In the genomic region with DNA sequence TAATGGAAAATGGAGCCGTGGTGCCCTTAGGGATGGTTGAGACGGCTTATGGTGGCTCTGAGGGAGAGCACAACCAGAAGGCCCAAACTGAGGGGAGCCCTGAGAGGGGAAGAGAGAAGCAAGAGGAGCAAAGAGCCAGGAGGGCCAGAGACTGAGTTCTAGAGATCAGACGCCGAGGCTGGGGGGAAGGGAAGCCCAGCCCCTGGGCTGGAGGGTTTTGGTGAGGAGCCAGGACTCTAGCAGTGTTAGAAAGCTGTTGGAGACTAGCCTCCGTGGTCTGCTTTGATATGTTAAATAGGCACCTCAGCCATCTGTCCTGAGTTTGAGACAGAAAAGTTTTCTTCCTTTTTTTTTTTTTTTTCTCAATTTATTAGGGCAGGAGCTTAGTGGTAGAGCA, we compare ENCODE assay signal across 8 mouse cellular contexts. TPM values are rescaled to one million over a fixed set of nuclear protein-coding genes. Genes with fewer than 3 reads are reported as not detected.
DNase-seq lines count a peak whose midpoint lies in the region; ATAC-seq and TF ChIP-seq lines count a peak whose summit lies in the region.

No protein-coding gene starts in this region.

- H3K9ac ChIP-seq in ES-Bruce4 (ENCODE audit: low read depth, poor library complexity, severe bottlenecking), result peak overlapping the region; percentile 77
- H3K9ac ChIP-seq in embryonic facial prominence, embryonic 15.5 days, result peak overlapping the region; percentile 18; the same call in 1 of the 2 replicates
- H3K9ac ChIP-seq in intestine, embryonic 14.5 days (ENCODE audit: low read length), result peak overlapping the region; percentile 99
- peak overlapping the region; percentile 52 for H3K9ac ChIP-seq in liver, embryonic 13.5 days
- peak overlapping the region; percentile 98; the same call in 1 of the 2 replicates for H3K9ac ChIP-seq in neural tube, embryonic 12.5 days

- TF ChIP-seq POLR2A in ES-Bruce4 (IDR thresholded peaks at IDR 0.05; ENCODE audit: insufficient read depth, low read length), result no peak

- no peak for ATAC-seq in embryonic facial prominence, embryonic 15.5 days (ENCODE audit: insufficient number of reproducible peaks, low FRiP score, low TSS enrichment, low read depth)
- ATAC-seq in intestine, embryonic 14.5 days (replicated peaks; ENCODE audit: low FRiP score, low TSS enrichment, low read depth), result no peak
- ATAC-seq in liver, embryonic 13.5 days (ENCODE audit: low read depth), result no peak
- ATAC-seq in neural tube, embryonic 12.5 days (ENCODE audit: low FRiP score, low read depth), result 0 out of 2 replicates have a peak, but pooled peaks have one; percentile 21

- 6% methylated on average over 5 of the region's 5 CpGs for WGBS in embryonic facial prominence, embryonic 15.5 days
- 6% methylated on average over 5 of the region's 5 CpGs for WGBS in intestine, embryonic 14.5 days
- 21% methylated on average over 5 of the region's 5 CpGs for WGBS in liver, embryonic 13.5 days (ENCODE audit: insufficient replicate concordance)
- 4% methylated on average over 5 of the region's 5 CpGs for WGBS in neural tube, embryonic 12.5 days

- peaks cover 3% of the 10 kb centered on the region for H3K4me1 ChIP-seq in ES-Bruce4 (ENCODE audit: control insufficient read depth, insufficient read depth, low read length)
- H3K4me1 ChIP-seq in embryonic facial prominence, embryonic 15.5 days, result peaks cover 21% of the 10 kb centered on the region
- peaks cover 16% of the 10 kb centered on the region for H3K4me1 ChIP-seq in intestine, embryonic 14.5 days (replicated peaks; ENCODE audit: control insufficient read depth, insufficient read depth, low read length)
- peaks cover 27% of the 10 kb centered on the region for H3K4me1 ChIP-seq in liver, embryonic 13.5 days (replicated peaks)
- H3K4me1 ChIP-seq in neural tube, embryonic 12.5 days, result peaks cover 14% of the 10 kb centered on the region

- H3K4me3 ChIP-seq in ES-Bruce4 (ENCODE audit: low read depth, low read length), result peak overlapping the region; percentile 61
- H3K4me3 ChIP-seq in embryonic facial prominence, embryonic 15.5 days (replicated peaks), result peak overlapping the region; percentile 80
- peak overlapping the region; percentile 70 for H3K4me3 ChIP-seq in intestine, embryonic 14.5 days (ENCODE audit: low read depth, low read length)
- peak overlapping the region; percentile 67 for H3K4me3 ChIP-seq in liver, embryonic 13.5 days (replicated peaks)
- peak overlapping the region; percentile 81 for H3K4me3 ChIP-seq in neural tube, embryonic 12.5 days

- peak overlapping the region; percentile 84 for H3K4me2 ChIP-seq in embryonic facial prominence, embryonic 15.5 days (replicated peaks)
- peak overlapping the region; percentile 93 for H3K4me2 ChIP-seq in intestine, embryonic 14.5 days (ENCODE audit: low read length)
- H3K4me2 ChIP-seq in liver, embryonic 13.5 days, result peak overlapping the region; percentile 78
- H3K4me2 ChIP-seq in neural tube, embryonic 12.5 days (replicated peaks), result peak overlapping the region; percentile 85

- no peak for TF ChIP-seq CTCF in ES-Bruce4 (IDR thresholded peaks at IDR 0.05; ENCODE audit: low read depth, low read length)

- H3K9me3 ChIP-seq in ES-Bruce4 (replicated peaks; ENCODE audit: control insufficient read depth, insufficient read depth, low read length, poor library complexity, severe bottlenecking), result no peaks in the 10 kb centered on the region
- no peaks in the 10 kb centered on the region for H3K9me3 ChIP-seq in embryonic facial prominence, embryonic 15.5 days (replicated peaks)
- H3K9me3 ChIP-seq in intestine, embryonic 14.5 days (ENCODE audit: control insufficient read depth, low read length), result no peaks in the 10 kb centered on the region
- H3K9me3 ChIP-seq in liver, embryonic 13.5 days (replicated peaks), result no peaks in the 10 kb centered on the region
- H3K9me3 ChIP-seq in neural tube, embryonic 12.5 days, result no peaks in the 10 kb centered on the region

- no peak for TF ChIP-seq EP300 in ES-Bruce4 (IDR thresholded peaks at IDR 0.05; ENCODE audit: insufficient read depth, low read depth, low read length)

- no peaks in the 10 kb centered on the region; the same call in 1 of the 2 replicates for H3K27me3 ChIP-seq in ES-Bruce4 (ENCODE audit: control insufficient read depth, insufficient read depth, low read length, poor library complexity, severe bottlenecking)
- H3K27me3 ChIP-seq in embryonic facial prominence, embryonic 15.5 days, result no peaks in the 10 kb centered on the region
- no peaks in the 10 kb centered on the region for H3K27me3 ChIP-seq in intestine, embryonic 14.5 days (replicated peaks; ENCODE audit: control insufficient read depth, insufficient read depth, low read length)
- H3K27me3 ChIP-seq in liver, embryonic 13.5 days, result peaks cover 19% of the 10 kb centered on the region
- no peaks in the 10 kb centered on the region for H3K27me3 ChIP-seq in neural tube, embryonic 12.5 days (replicated peaks)

- no peaks in the 10 kb centered on the region for H3K36me3 ChIP-seq in ES-Bruce4 (ENCODE audit: control insufficient read depth, insufficient read depth, low read length, poor library complexity, severe bottlenecking)
- no peaks in the 10 kb centered on the region for H3K36me3 ChIP-seq in embryonic facial prominence, embryonic 15.5 days
- no peaks in the 10 kb centered on the region for H3K36me3 ChIP-seq in intestine, embryonic 14.5 days (ENCODE audit: control insufficient read depth, insufficient read depth, low read length)
- no peaks in the 10 kb centered on the region for H3K36me3 ChIP-seq in liver, embryonic 13.5 days
- H3K36me3 ChIP-seq in neural tube, embryonic 12.5 days, result no peaks in the 10 kb centered on the region

- H3K27ac ChIP-seq in ES-Bruce4 (ENCODE audit: insufficient read depth, low read length), result peak overlapping the region; percentile 77
- peak overlapping the region; percentile 99 for H3K27ac ChIP-seq in embryonic facial prominence, embryonic 15.5 days (replicated peaks)
- H3K27ac ChIP-seq in intestine, embryonic 14.5 days (ENCODE audit: low read depth), result peak overlapping the region; percentile 49
- H3K27ac ChIP-seq in liver, embryonic 13.5 days, result no peak overlapping the region; the same call in 1 of the 2 replicates
- H3K27ac ChIP-seq in neural tube, embryonic 12.5 days, result no peak overlapping the region

- peak; percentile 34 for DNase-seq in adrenal gland, postnatal 10 days
- no peak for DNase-seq in adrenal gland, postnatal 25 days
- DNase-seq in intestine, embryonic 14.5 days (ENCODE audit: low spot score), result peak; percentile 71
- no peak for DNase-seq in liver, embryonic 13.5 days
- DNase-seq in spleen, postnatal 14 days (ENCODE audit: low spot score in 2 of 2), result no peak

RNA-seq across cellular contexts. Expression of a gene that starts 3.9 kb away (rescaled TPM):
- 10 to 100 TPM; 34.9 to 36.3 TPM for total RNA-seq in adrenal gland, postnatal 10 days (2021)
- 32.9 and 38.5 TPM in 2 replicates for total RNA-seq in adrenal gland, postnatal 25 days (2021)
- 12.3 and 13.7 TPM in 2 replicates for polyA plus RNA-seq in ES-Bruce4 (2011; ENCODE audit: insufficient read depth, insufficient read length, low read depth, missing spikeins)
- 57.1 and 59.8 TPM in 2 replicates for polyA plus RNA-seq in embryonic facial prominence, embryonic 15.5 days (2015; fragmentation: Nextera tagmentation; extraction: Ambion mirVana)
- polyA plus RNA-seq in intestine, embryonic 14.5 days (2014; fragmentation: Nextera tagmentation; extraction: Ambion mirVana), result 53.0 and 55.2 TPM in 2 replicates
- polyA plus RNA-seq in liver, embryonic 13.5 days (2015; fragmentation: Nextera tagmentation; extraction: Ambion mirVana), result 7.1 and 8.0 TPM in 2 replicates
- polyA plus RNA-seq in neural tube, embryonic 12.5 days (2016; fragmentation: Nextera tagmentation; extraction: Ambion mirVana), result 53.3 and 59.3 TPM in 2 replicates

RNA-seq across cellular contexts. Expression of a gene that starts 47.8 kb away (rescaled TPM):
- total RNA-seq in adrenal gland, postnatal 10 days (2021), result 10 to 100 TPM; 30.0 to 36.7 TPM
- total RNA-seq in adrenal gland, postnatal 25 days (2021), result 37.6 and 40.0 TPM in 2 replicates
- polyA plus RNA-seq in ES-Bruce4 (2011; ENCODE audit: insufficient read depth, insufficient read length, low read depth, missing spikeins), result 42.2 and 42.4 TPM in 2 replicates
- 35.1 and 35.2 TPM in 2 replicates for polyA plus RNA-seq in embryonic facial prominence, embryonic 15.5 days (2015; fragmentation: Nextera tagmentation; extraction: Ambion mirVana)
- polyA plus RNA-seq in intestine, embryonic 14.5 days (2014; fragmentation: Nextera tagmentation; extraction: Ambion mirVana), result 32.1 and 33.1 TPM in 2 replicates
- polyA plus RNA-seq in liver, embryonic 13.5 days (2015; fragmentation: Nextera tagmentation; extraction: Ambion mirVana), result 19.8 and 22.1 TPM in 2 replicates
- polyA plus RNA-seq in neural tube, embryonic 12.5 days (2016; fragmentation: Nextera tagmentation; extraction: Ambion mirVana), result 50.5 and 54.0 TPM in 2 replicates

Comparison
In these comparisons a context has a peak if more than half of its experiments do, and no peak if none do; other contexts are left out.
1. DNase-seq: peak in adrenal gland, postnatal 10 days (single experiment) and intestine, embryonic 14.5 days (single experiment); none in adrenal gland, postnatal 25 days (single experiment), liver, embryonic 13.5 days (single experiment) and spleen, postnatal 14 days (0 of 2).
2. H3K27ac ChIP-seq: peak in ES-Bruce4 (single experiment), embryonic facial prominence, embryonic 15.5 days (single experiment) and intestine, embryonic 14.5 days (single experiment); none in liver, embryonic 13.5 days (single experiment) and neural tube, embryonic 12.5 days (single experiment).
3. H3K9ac ChIP-seq: peak in every context shown above with its lines; median percentile 99 in intestine, embryonic 14.5 days; 98 in neural tube, embryonic 12.5 days; 77 in ES-Bruce4; 52 in liver, embryonic 13.5 days; 18 in embryonic facial prominence, embryonic 15.5 days.
4. Peak in every context shown above with its lines, with median percentiles within 50 percentile points of each other: H3K4me3 ChIP-seq and H3K4me2 ChIP-seq.